Mouse (Mus musculus): Measurements from ENCODE around the gene Stpg4. TPM values are rescaled to one million over a fixed set of nuclear protein-coding genes. Genes with fewer than 3 reads are reported as not detected.
A peak's percentile ranks its signal among the peaks of the same experiment; 100 is the strongest.

The Stpg4 gene
- polyA plus RNA-seq, 1 experiment from 2014 or later = 0.19 TPM

DNA sequence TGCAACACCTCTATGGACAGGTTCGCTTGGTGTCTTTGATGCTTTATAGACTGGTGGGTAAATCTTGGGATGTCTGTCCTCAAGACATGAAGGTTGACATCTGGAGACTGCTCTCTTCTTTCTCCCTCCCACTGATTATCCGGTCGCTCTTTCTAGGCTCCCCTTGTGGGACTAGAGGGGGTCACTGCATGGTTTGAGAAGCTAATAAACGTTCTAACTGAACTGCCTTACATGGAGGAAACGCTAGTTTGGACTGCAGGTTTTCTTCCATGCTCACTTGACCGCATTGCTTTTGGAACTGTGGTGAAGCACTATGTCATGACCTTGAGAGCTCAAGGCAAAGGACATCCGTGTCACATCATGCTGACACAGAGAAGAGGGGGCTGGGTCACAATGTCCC, 25.8 kb upstream of the Stpg4 start:
- no peak overlapping the region for H3K4me3 ChIP-seq (ENCODE audit: low read length)
- no peaks in the 10 kb centered on the region for H3K27me3 ChIP-seq (replicated peaks; ENCODE audit: control insufficient read depth, insufficient read depth, low read length)
- H3K4me2 ChIP-seq (ENCODE audit: low read length) = no peak overlapping the region
- peaks cover 5% of the 10 kb centered on the region for H3K4me1 ChIP-seq (ENCODE audit: control insufficient read depth, insufficient read depth, low read depth, low read length)
- no peaks in the 10 kb centered on the region for H3K9me3 ChIP-seq (ENCODE audit: control insufficient read depth, low read length)
- 83% methylated on average over 7 of the region's 7 CpGs for WGBS
- ATAC-seq = no peak
- H3K36me3 ChIP-seq (ENCODE audit: control insufficient read depth, insufficient read depth, low read length) = no peaks in the 10 kb centered on the region
- no peak overlapping the region for H3K9ac ChIP-seq (ENCODE audit: low read depth, low read length)
- H3K27ac ChIP-seq (ENCODE audit: low read depth, low read length) = no peak overlapping the region

DNA sequence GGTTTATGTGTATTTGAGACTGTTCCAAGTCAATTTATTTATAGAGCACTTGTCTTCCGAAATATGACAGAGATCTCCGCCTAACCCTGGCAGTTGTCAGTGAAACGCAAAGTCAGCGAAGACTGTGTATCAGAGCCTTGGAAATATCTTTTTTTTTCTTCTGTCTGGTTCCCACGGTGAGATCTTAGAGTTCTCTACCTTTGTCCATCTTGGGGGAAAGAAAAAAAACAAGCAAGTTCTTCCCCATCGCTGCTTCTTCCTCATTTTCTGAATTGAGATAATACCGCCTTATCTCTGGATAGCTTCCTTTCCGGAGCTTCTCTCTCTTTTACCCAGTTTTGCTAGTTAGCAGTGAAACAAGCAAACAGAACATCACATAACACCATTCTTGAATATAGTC, 21.3 kb upstream of the Stpg4 start:
- Histone ChIP-seq H3K36me3 (ENCODE audit: control insufficient read depth, insufficient read depth, low read length) (no peaks in the 10 kb centered on the region), H3K27ac (ENCODE audit: low read depth, low read length) (no peak overlapping the region), H3K9ac (ENCODE audit: low read depth, low read length) (no peak overlapping the region), H3K4me3 (ENCODE audit: low read length) (no peak overlapping the region), H3K4me1 (ENCODE audit: control insufficient read depth, insufficient read depth, low read depth, low read length) (peaks cover 12% of the 10 kb centered on the region), H3K9me3 (ENCODE audit: control insufficient read depth, low read length) (no peaks in the 10 kb centered on the region), H3K4me2 (ENCODE audit: low read length) (no peak overlapping the region), H3K27me3 (replicated peaks; ENCODE audit: control insufficient read depth, insufficient read depth, low read length) (no peaks in the 10 kb centered on the region)
- no peak for ATAC-seq
- 91% methylated on average over 8 of the region's 8 CpGs for WGBS

DNA sequence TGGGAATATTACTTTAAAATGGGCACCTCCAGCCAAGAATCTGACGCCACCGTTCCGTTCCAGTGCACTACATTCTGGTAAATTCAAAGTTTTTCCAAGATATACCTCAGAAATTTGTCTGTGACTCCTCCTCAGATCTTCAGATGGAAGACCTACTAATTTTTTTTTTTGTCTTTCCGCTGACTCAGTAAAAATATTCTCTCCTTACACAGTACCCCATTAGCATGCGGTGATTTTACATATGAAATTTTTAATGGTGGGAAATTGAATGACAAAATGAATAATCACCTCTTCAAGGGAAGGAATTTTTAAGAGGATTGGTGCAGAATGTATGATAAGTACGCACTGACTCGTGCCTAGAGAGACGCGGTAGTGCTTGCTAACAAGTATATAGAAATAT, 20.8 kb upstream of the Stpg4 start:
- no peak for ATAC-seq
- H3K9ac ChIP-seq (ENCODE audit: low read depth, low read length) = no peak overlapping the region
- H3K27me3 ChIP-seq (replicated peaks; ENCODE audit: control insufficient read depth, insufficient read depth, low read length) = no peaks in the 10 kb centered on the region
- no peak overlapping the region for H3K4me3 ChIP-seq (ENCODE audit: low read length)
- peak overlapping the region; percentile 99; the same call in 1 of the 2 replicates for H3K27ac ChIP-seq (ENCODE audit: low read depth, low read length)
- no peak overlapping the region for H3K4me2 ChIP-seq (ENCODE audit: low read length)
- WGBS = 77% methylated on average over 9 of the region's 9 CpGs
- H3K36me3 ChIP-seq (ENCODE audit: control insufficient read depth, insufficient read depth, low read length) = no peaks in the 10 kb centered on the region
- no peaks in the 10 kb centered on the region for H3K9me3 ChIP-seq (ENCODE audit: control insufficient read depth, low read length)
- H3K4me1 ChIP-seq (ENCODE audit: control insufficient read depth, insufficient read depth, low read depth, low read length) = peaks cover 18% of the 10 kb centered on the region

DNA sequence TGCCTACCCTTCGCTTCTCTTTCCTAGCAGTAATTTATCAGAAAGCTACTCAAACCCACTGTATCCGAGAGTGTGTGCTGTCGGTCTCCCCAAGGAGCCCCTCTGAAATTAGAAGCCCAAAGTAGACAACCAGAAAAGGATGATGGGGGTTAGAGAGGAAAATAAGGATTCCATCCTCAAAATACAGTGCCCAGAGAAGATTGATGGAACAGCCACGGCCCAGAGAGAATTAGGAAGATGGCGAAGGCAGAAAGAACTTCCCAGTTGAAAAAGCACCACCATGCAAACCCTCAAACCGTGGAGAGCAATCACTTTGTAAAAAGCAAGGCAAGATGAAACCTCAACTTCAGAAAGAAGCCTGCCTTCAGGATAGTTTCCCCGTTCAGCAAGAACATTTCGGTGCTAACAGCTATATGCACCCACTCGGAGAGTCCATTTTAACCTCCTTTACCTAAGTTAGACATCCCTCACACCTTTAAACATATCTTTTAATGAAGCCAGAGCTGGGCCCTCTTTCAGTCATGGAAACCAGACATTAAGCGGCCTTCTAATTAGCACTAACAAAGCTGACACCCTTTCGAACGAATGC, 20.2 kb upstream of the Stpg4 start:
- H3K9me3 ChIP-seq (ENCODE audit: control insufficient read depth, low read length) = no peaks in the 10 kb centered on the region
- peak overlapping the region; percentile 64 for H3K4me2 ChIP-seq (ENCODE audit: low read length)
- H3K36me3 ChIP-seq (ENCODE audit: control insufficient read depth, insufficient read depth, low read length) = no peaks in the 10 kb centered on the region
- H3K27ac ChIP-seq (ENCODE audit: low read depth, low read length) = peak overlapping the region; percentile 99
- H3K4me3 ChIP-seq (ENCODE audit: low read length) = peak overlapping the region; percentile 92
- peaks cover 24% of the 10 kb centered on the region for H3K4me1 ChIP-seq (ENCODE audit: control insufficient read depth, insufficient read depth, low read depth, low read length)
- H3K9ac ChIP-seq (ENCODE audit: low read depth, low read length) = peak overlapping the region; percentile 99
- no peak for ATAC-seq
- H3K27me3 ChIP-seq (replicated peaks; ENCODE audit: control insufficient read depth, insufficient read depth, low read length) = no peaks in the 10 kb centered on the region
- WGBS = 37% methylated on average over 12 of the region's 12 CpGs

DNA sequence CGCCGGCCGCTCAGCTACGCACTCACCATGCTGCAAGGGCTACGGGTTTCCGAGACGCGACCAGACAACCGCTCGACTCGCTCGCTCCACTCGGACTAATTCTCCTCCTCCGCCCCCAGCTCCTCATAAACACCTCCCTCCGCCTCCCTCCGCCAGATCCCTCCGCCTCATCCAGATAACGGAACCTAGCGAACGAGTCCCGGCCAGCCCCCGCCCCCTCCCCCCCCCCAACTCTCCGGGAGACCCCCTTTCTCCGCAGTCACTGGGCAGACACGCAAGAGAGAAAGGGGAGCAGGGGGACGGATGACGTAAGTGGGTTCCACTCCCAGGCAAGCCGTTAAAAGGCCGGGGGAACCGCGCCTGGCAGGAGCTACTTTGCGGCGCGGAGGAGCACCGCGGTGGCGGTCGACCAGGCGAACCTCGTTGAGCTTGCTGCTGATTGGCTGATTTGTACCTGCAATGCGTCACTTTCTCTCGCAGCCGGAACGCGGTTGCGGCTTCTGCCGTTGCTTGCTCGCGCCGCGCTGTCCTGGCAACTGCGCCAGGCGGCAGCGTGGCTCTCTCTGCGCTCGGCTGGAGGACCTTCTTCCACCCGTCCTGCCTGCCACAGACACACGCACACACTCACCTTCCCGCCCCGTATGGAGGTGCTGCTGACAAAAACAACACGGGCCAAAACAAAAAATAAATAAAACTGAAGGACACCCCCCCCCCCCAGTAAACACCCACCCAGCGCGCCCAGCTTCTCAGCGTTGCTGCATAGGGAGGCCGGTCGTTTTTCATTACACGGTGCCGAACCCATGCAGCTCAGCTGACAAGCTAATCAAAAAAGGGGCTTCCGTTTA, 19.4 kb upstream of the Stpg4 start, which contains the start of gene Calm2:
Calm2 (minus strand) TSS at position 169 of the 845 bp plus-strand sequence.
- Histone ChIP-seq H3K36me3 (ENCODE audit: control insufficient read depth, insufficient read depth, low read length) (no peaks in the 10 kb centered on the region), H3K4me2 (ENCODE audit: low read length) (peak within 1 kb of the TSS; percentile 70), H3K4me1 (ENCODE audit: control insufficient read depth, insufficient read depth, low read depth, low read length) (peaks cover 28% of the 10 kb centered on the region), H3K27me3 (replicated peaks; ENCODE audit: control insufficient read depth, insufficient read depth, low read length) (no peaks in the 10 kb centered on the region), H3K9ac (ENCODE audit: low read depth, low read length) (peak within 1 kb of the TSS; percentile 99), H3K4me3 (ENCODE audit: low read length) (peak within 1 kb of the TSS; percentile 92), H3K9me3 (ENCODE audit: control insufficient read depth, low read length) (no peaks in the 10 kb centered on the region), H3K27ac (ENCODE audit: low read depth, low read length) (peak within 1 kb of the TSS; percentile 99)
- under 1% methylated on average over 59 of the region's 69 CpGs for WGBS
- peak; percentile 92 for ATAC-seq

DNA sequence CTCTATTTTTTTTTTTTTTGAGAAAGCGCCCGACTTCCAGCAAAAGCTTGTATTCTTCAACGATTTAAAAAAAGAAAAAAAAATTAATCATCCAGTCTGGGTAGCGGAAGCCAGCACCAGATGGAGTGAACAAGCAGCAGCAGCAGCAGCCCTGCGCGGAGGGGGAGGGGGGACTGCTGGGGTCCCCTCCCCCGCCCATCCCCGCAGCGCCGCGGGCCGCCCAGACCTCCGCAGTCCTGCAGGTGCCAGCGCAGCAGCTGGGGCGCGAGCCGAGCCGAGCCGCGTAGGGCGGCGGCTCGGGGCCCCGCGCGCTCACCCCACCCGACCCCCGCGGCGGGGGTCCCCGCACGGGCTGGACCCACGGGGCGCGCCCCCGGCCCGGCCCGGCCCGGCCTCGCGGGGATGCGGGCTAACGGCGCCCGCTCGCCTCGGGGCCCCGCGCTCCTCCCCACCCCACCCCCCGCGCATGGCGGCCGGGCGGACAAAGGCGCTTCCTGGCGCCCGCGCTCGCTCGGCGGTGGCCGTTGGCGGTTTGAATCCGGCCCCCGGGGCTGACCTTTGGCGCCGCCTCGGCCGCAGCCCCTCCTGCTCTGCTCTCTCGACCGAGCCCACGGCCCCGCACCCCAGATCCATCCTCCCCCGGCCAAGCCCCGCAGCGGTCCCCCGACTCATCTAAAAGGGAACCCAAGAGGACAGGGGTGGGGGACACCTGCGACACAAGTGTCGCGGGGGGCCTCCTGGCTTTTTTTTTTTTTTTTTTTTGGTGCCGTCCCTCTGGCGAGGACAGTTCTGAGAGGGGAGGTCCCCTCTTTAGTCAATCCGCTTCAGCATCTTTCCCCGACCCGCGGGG, 18.6 kb upstream of the Stpg4 start:
- ATAC-seq = peak; percentile 66
- H3K36me3 ChIP-seq (ENCODE audit: control insufficient read depth, insufficient read depth, low read length) = no peaks in the 10 kb centered on the region; the same call in 1 of the 2 replicates
- H3K27ac ChIP-seq (ENCODE audit: low read depth, low read length) = peak overlapping the region; percentile 99
- H3K27me3 ChIP-seq (replicated peaks; ENCODE audit: control insufficient read depth, insufficient read depth, low read length) = no peaks in the 10 kb centered on the region
- no peaks in the 10 kb centered on the region for H3K9me3 ChIP-seq (ENCODE audit: control insufficient read depth, low read length)
- H3K9ac ChIP-seq (ENCODE audit: low read depth, low read length) = peak overlapping the region; percentile 99
- peak overlapping the region; percentile 92 for H3K4me3 ChIP-seq (ENCODE audit: low read length)
- peak overlapping the region; percentile 70 for H3K4me2 ChIP-seq (ENCODE audit: low read length)
- WGBS = under 1% methylated on average over 48 of the region's 86 CpGs
- H3K4me1 ChIP-seq (ENCODE audit: control insufficient read depth, insufficient read depth, low read depth, low read length) = peaks cover 36% of the 10 kb centered on the region

DNA sequence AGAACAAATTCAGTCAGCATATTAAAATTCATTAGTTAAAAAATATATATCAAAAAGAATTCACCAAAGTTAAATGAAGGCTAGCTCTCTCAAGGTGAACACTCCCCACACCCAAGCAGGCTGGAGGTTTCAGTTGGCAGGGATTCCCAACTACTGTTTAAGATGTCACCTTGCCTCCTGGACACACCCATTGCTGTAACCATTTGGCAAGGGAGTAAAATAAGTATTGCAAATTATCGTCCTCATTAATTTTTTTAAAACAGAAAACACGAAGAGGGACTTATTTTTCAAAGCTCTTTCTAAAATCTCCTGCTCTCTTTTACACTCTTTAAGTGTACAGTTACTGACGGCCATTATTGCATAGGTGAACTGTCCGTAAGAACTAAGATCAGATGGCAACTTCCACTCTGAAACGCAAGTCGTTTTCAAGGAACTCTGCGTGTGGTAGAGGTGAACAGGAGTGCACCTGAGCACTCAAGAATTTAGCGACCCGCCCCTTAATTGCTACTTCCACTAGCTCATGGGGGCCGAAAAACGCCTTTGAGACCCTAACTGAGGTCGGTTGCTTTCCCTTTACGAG, 17.9 kb upstream of the Stpg4 start:
- ATAC-seq = no peak
- no peaks in the 10 kb centered on the region for H3K27me3 ChIP-seq (replicated peaks; ENCODE audit: control insufficient read depth, insufficient read depth, low read length)
- no peaks in the 10 kb centered on the region; the same call in 1 of the 2 replicates for H3K36me3 ChIP-seq (ENCODE audit: control insufficient read depth, insufficient read depth, low read length)
- H3K4me1 ChIP-seq (ENCODE audit: control insufficient read depth, insufficient read depth, low read depth, low read length) = peaks cover 40% of the 10 kb centered on the region
- no peaks in the 10 kb centered on the region for H3K9me3 ChIP-seq (ENCODE audit: control insufficient read depth, low read length)
- under 1% methylated on average over 13 of the region's 13 CpGs for WGBS
- H3K4me2 ChIP-seq (ENCODE audit: low read length) = peak overlapping the region; percentile 70
- H3K4me3 ChIP-seq (ENCODE audit: low read length) = peak overlapping the region; percentile 92
- H3K9ac ChIP-seq (ENCODE audit: low read depth, low read length) = peak overlapping the region; percentile 99
- peak overlapping the region; percentile 99; the same call in 1 of the 2 replicates for H3K27ac ChIP-seq (ENCODE audit: low read depth, low read length)

DNA sequence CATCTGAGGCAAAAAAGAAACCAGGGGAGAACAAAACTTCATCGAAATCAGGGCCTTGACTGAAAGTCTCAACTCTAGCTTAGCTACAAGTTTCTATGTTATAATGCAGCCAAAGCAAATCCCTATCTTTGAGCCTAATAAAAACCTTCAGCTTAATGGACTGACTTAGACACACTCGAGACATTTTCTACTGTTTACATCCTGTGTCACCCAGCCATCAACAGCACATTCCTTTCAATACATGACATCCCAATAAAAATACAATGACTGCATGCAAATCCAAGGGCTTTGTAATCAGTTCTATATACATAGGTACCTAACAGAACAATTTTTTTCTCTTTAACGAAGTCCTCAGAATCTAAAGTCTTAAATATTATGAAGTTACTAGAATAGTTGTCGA, 17.2 kb upstream of the Stpg4 start:
- H3K4me3 ChIP-seq (ENCODE audit: low read length) = peak overlapping the region; percentile 44
- no peaks in the 10 kb centered on the region for H3K9me3 ChIP-seq (ENCODE audit: control insufficient read depth, low read length)
- H3K27me3 ChIP-seq (replicated peaks; ENCODE audit: control insufficient read depth, insufficient read depth, low read length) = no peaks in the 10 kb centered on the region
- peaks cover 45% of the 10 kb centered on the region for H3K4me1 ChIP-seq (ENCODE audit: control insufficient read depth, insufficient read depth, low read depth, low read length)
- peak overlapping the region; percentile 47; the same call in 1 of the 2 replicates for H3K9ac ChIP-seq (ENCODE audit: low read depth, low read length)
- peak overlapping the region; percentile 81 for H3K4me2 ChIP-seq (ENCODE audit: low read length)
- ATAC-seq = no peak
- H3K27ac ChIP-seq (ENCODE audit: low read depth, low read length) = no peak overlapping the region
- 41% methylated on average over 4 of the region's 4 CpGs for WGBS
- no peaks in the 10 kb centered on the region; the same call in 1 of the 2 replicates for H3K36me3 ChIP-seq (ENCODE audit: control insufficient read depth, insufficient read depth, low read length)

All from hindbrain, embryonic 16.5 days (tissue).